Mouse (Mus musculus) hindbrain, embryonic 12.5 days (tissue): ENCODE measurements around the gene Ap1ar. TPM values are rescaled to one million over a fixed set of nuclear protein-coding genes. Genes with fewer than 3 reads are reported as not detected.

ENCODE experiments used
- ATAC-seq: fragments of 200-750 bp; cut with Nextera tagmentation; 2 replicates; pipeline ENCODE4 v1.8.0; 2017; ENCODE audit warnings: moderate TSS enrichment; ENCODE audit not compliant: low FRiP score
- H3K27ac ChIP-seq: fragments of 300-500 bp; sonication (generic); 2 replicates; pipeline ENCODE4 v1.5.1; 2016; ENCODE audit warnings: mild to moderate bottlenecking
- H3K27me3 ChIP-seq: fragments of 300-500 bp; sonication (generic); 2 replicates; pipeline ENCODE4 v1.6.1; 2016; ENCODE audit warnings: mild to moderate bottlenecking
- H3K36me3 ChIP-seq: fragments of 300-500 bp; sonication (generic); 2 replicates; pipeline ENCODE4 v1.6.1; 2016; ENCODE audit warnings: mild to moderate bottlenecking
- H3K4me1 ChIP-seq: fragments of 300-500 bp; sonication (generic); 2 replicates; pipeline ENCODE4 v1.6.1; 2016
- H3K4me2 ChIP-seq: fragments of 300-500 bp; sonication (generic); replicated peaks from 2 replicates; pipeline ENCODE4 v1.6.1; 2016; ENCODE audit warnings: mild to moderate bottlenecking
- H3K4me3 ChIP-seq: fragments of 300-500 bp; sonication (generic); 2 replicates; pipeline ENCODE4 v1.5.1; 2016; ENCODE audit warnings: mild to moderate bottlenecking
- H3K9ac ChIP-seq: fragments of 300-500 bp; sonication (generic); 2 replicates; pipeline ENCODE4 v1.6.1; 2016; ENCODE audit warnings: mild to moderate bottlenecking, moderate library complexity
- H3K9me3 ChIP-seq: fragments of 300-500 bp; sonication (generic); replicated peaks from 2 replicates; pipeline ENCODE4 v1.6.1; 2016; ENCODE audit warnings: mild to moderate bottlenecking
- WGBS: fragments of 180-500 bp; shearing (Covaris S2); methylation state at CpG from one replicate; pipeline ENCODE4 v1.1.7; 2016; 5-methylcytosine and 5-hydroxymethylcytosine counted together
- polyA plus RNA-seq: library from polyadenylated mRNA; unstranded; fragments of >200 nt; fragmentation: Nextera tagmentation; extraction: Ambion mirVana; gene quantifications from 2 replicates; pipeline ENCODE4 v1.2.1, GENCODE M21; 2016

Ap1ar gene
- polyA plus RNA-seq, 1 experiment from 2014 or later: 80.8 TPM

DNA sequence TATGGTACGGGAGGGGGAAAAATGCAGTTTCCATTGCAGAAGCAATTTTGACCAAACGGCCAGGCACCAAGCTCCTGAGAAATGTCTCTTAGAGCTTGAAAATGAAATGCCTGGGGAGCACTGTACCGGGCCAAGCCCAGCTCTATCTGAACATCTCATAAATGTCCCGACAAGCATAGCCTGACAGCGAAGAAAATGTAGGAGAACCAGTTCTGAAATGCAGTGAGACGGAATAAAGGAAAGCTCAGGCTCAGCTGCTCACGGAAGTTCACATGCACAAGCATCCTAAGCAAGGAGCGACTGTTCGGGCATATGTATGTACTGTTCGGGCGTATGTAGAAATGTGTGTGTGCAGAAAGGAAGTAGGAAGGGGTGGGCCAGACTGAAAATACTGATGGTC, 24.0 kb upstream of the Ap1ar start:
- no peak overlapping the region for H3K27ac ChIP-seq
- WGBS: 90% methylated on average over 11 of the region's 11 CpGs
- no peaks in the 10 kb centered on the region for H3K4me1 ChIP-seq
- no peaks in the 10 kb centered on the region for H3K27me3 ChIP-seq
- no peak overlapping the region for H3K4me2 ChIP-seq
- H3K36me3 ChIP-seq: no peaks in the 10 kb centered on the region
- no peak overlapping the region for H3K9ac ChIP-seq
- no peak overlapping the region for H3K4me3 ChIP-seq
- H3K9me3 ChIP-seq: 0 out of 2 replicates have a peak, but pooled peaks cover 3% of the 10 kb centered on the region
- no peak for ATAC-seq

DNA sequence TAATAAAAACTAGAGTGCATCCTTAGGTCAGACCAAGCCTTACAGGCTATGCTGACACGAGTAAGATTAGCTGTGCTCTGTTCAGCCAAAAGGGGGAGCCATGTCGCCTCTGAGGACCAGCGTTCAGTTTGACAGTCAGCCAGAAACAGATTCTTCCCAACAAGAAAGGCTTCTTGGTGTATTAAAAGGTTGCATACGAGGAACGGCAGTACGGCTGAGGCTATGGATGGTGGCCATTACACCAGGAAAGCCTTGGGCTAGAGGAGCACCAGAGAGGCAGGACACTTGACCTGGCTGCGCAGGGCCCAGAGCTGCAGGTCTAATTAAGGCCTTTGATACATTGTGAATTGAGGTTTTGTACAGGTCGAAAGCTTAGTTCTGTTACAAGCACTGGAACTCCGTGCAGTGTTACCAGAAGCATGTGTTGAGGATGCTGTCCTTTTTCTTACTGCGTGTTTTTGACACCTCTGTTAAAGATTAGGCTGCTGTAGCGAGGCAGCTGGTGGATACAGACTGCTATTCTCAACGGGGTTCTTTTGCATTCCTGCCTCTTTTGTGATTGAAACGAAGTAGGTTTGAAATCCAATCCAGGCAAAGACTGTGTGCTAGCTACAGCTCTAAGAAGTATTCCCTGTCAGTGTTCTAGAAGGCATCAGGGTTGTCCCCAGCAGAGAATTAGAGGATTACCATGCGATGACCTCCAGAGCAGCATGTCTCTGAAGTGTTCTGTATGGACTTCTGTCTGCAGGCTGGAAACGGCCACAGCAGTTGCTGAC, 16.3 kb upstream of the Ap1ar start:
- no peaks in the 10 kb centered on the region for H3K36me3 ChIP-seq
- peak; percentile 86 for ATAC-seq
- no peak overlapping the region for H3K4me3 ChIP-seq
- no peaks in the 10 kb centered on the region; the same call in 1 of the 2 replicates for H3K27me3 ChIP-seq
- H3K4me2 ChIP-seq: peak overlapping the region; percentile 28; the same call in 1 of the 2 replicates
- H3K9ac ChIP-seq: no peak overlapping the region
- no peaks in the 10 kb centered on the region for H3K9me3 ChIP-seq
- H3K27ac ChIP-seq: no peak overlapping the region
- H3K4me1 ChIP-seq: peaks cover 6% of the 10 kb centered on the region; the same call in 1 of the 2 replicates
- 16% methylated on average over 15 of the region's 15 CpGs for WGBS

DNA sequence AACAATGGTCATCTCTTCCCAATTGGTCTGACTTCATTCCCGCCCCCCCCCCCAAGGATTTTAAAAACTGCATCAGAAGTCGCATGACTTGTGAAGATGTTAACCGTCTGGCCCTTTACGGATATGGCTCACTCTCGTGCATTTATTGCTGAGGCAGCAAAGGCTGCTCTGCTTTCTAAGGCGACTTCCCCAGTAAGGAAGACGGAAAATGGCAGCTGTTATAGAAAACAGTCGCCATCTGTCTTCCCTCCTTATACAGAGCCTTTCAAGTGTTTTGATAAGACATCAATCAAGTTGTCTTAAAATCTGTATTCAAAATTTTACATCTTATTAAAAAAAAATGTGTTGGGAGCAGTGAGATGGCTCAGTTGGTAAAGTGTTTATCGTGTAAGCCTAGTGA, 15.4 kb upstream of the Ap1ar start:
- 0 out of 2 replicates have a peak, but pooled peaks have one; percentile 7 for ATAC-seq
- Histone ChIP-seq H3K4me2 (no peak overlapping the region), H3K4me1 (peaks cover 6% of the 10 kb centered on the region; the same call in 1 of the 2 replicates), H3K4me3 (no peak overlapping the region), H3K36me3 (no peaks in the 10 kb centered on the region), H3K9ac (no peak overlapping the region), H3K9me3 (no peaks in the 10 kb centered on the region), H3K27me3 (no peaks in the 10 kb centered on the region; the same call in 1 of the 2 replicates), H3K27ac (no peak overlapping the region)
- WGBS: 72% methylated on average over 9 of the region's 9 CpGs

DNA sequence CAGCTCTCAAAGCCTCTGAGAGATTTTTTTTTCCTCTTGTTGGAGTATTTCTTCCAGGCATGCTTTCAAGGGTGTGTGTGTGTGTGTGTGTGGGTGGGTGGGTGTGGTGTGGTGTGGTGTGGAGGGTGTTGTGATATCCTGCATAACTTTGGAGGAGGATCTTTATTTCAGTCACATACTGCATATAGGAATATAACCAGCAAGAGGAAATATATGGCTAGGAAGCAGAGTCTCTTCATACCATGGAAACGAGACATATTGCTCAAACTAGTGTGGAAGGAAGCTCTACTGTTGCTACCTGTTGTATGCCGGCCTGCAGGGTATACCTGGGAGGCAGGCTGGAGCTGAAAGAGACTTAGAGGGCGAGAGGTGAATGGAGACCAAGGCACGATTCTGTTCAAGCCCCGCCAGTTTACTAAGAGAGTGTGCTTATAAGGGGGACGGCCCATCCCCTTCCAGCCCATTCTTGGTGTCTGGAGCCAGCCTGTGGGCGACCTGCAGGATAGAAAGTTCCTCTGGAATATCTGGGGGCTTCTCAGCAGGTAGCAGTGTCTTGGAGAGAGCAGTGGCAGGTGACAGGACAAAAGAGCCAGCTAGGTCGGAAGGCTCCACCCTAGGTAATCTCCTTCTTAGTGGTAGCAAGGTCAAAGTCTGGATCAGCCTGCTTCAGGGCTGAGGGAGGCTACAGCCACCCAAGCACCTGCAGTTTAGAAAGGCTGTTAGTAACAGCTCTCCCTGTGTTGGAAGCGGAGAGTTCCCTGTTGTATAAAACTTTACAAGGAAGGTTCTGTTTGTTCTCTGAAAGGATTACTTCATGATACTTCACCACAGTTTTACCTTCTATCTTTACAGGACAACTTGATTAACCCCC, 13.7 kb upstream of the Ap1ar start:
- H3K27ac ChIP-seq: no peak overlapping the region
- no peak overlapping the region for H3K9ac ChIP-seq
- H3K4me3 ChIP-seq: no peak overlapping the region
- H3K36me3 ChIP-seq: no peaks in the 10 kb centered on the region
- H3K27me3 ChIP-seq: no peaks in the 10 kb centered on the region; the same call in 1 of the 2 replicates
- ATAC-seq: no peak
- WGBS: 58% methylated on average over 9 of the region's 9 CpGs
- peaks cover 6% of the 10 kb centered on the region; the same call in 1 of the 2 replicates for H3K4me1 ChIP-seq
- H3K9me3 ChIP-seq: no peaks in the 10 kb centered on the region
- H3K4me2 ChIP-seq: no peak overlapping the region

GRCm38 (mm10) chr3:127849922-127850321, 12.6 kb upstream of the Ap1ar start:
- Histone ChIP-seq H3K4me1 (peaks cover 6% of the 10 kb centered on the region; the same call in 1 of the 2 replicates), H3K36me3 (no peaks in the 10 kb centered on the region), H3K4me2 (no peak overlapping the region), H3K4me3 (no peak overlapping the region), H3K9ac (no peak overlapping the region), H3K27me3 (no peaks in the 10 kb centered on the region; the same call in 1 of the 2 replicates), H3K27ac (no peak overlapping the region), H3K9me3 (no peaks in the 10 kb centered on the region)
- no peak for ATAC-seq
- 77% methylated on average over 5 of the region's 5 CpGs for whole genome bisulfite sequencing

DNA sequence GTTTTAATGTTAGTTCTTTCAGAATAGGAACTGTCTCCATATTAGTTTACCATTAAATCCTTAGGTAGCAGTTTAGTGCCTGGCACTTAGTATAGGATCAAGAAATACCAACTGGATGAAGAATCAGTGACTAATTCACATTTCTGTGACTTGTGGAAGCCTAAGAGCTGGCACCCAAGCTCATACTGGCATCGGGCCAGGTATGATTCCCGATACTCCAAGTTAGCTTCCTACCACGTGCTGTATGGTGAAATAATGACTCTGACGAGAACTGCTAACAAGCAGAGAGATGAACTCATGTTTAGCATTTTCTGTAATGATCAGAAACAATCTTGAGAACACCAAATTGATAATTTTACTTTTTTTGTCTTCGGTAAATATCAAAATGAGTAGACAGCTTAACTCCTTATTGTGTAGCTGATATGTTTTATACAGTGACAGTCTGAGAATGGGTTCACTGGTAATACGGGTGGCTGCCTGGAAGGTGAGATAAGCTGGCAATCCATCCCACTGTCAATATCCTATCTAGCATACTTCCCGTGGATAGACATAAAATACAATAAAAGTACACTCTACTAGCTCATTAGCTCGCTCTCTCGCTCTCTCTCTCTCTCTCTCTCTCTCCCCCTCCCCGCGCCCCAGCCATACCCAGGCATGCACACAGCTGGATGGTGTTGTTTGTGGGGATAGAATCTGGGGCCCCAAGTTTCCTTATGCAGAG, 10.9 kb upstream of the Ap1ar start:
- Histone ChIP-seq H3K9ac (no peak overlapping the region), H3K4me2 (no peak overlapping the region), H3K27ac (no peak overlapping the region), H3K27me3 (no peaks in the 10 kb centered on the region; the same call in 1 of the 2 replicates), H3K4me1 (no peaks in the 10 kb centered on the region), H3K36me3 (no peaks in the 10 kb centered on the region), H3K4me3 (no peak overlapping the region), H3K9me3 (no peaks in the 10 kb centered on the region)
- no peak for ATAC-seq
- 89% methylated on average over 11 of the region's 11 CpGs for WGBS

DNA sequence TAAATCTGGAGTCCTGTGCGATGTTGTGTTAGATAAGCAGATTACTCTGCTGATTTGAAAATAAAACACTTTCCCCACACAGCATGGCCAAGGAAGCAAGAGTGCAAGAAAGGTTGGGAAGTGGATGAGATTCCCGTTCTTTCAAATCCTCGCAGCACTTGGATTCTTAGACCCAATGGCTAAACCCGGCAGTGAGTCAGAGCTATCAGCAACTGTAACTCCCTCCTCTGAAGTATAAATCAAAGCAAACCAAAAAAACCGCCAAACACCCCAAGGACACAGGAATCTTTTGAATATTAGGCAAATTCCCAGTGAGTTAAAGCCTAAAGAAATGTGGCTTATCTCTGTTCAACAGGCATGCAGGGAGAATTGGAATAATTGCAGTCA, 6.6 kb upstream of the Ap1ar start:
- Histone ChIP-seq H3K4me3 (no peak overlapping the region), H3K9ac (no peak overlapping the region), H3K9me3 (no peaks in the 10 kb centered on the region), H3K4me1 (no peaks in the 10 kb centered on the region), H3K27me3 (no peaks in the 10 kb centered on the region), H3K36me3 (no peaks in the 10 kb centered on the region), H3K4me2 (no peak overlapping the region), H3K27ac (no peak overlapping the region)
- WGBS: 82% methylated on average over 5 of the region's 5 CpGs
- ATAC-seq: no peak

DNA sequence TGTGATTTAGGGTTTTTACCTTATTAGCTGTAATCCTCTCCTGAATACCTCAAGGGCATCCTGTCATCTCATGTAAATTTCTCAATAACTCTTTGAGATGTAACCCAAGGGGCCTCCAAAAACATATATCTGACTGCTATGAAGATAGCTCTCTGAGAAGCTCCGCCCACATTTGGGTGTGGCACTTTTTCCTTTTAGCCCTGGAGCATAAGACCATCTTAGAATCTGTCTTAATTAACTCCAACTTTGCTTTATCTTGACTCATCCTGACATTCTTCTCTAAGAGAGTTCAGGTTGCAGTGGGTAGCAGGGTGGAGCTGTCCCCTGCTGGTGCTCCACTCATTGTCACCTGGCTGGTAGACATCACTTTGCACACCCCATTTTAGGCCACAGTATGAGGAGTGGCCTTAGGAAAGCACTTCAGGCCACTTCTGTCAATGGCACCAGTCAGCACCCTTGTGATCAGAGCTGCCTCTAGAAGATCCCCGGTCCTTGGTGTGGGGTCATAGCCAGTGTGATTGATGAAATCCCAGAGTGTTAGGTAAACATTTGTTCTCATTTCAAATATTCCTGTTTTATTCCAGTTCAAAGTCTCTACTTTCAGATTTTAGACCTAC, 6.1 kb upstream of the Ap1ar start:
- H3K4me1 ChIP-seq: no peaks in the 10 kb centered on the region
- H3K9ac ChIP-seq: no peak overlapping the region
- 82% methylated on average over 2 of the region's 2 CpGs for WGBS
- no peaks in the 10 kb centered on the region for H3K36me3 ChIP-seq
- H3K4me3 ChIP-seq: no peak overlapping the region
- no peak overlapping the region for H3K27ac ChIP-seq
- ATAC-seq: no peak
- no peaks in the 10 kb centered on the region for H3K9me3 ChIP-seq
- no peak overlapping the region for H3K4me2 ChIP-seq
- H3K27me3 ChIP-seq: no peaks in the 10 kb centered on the region

DNA sequence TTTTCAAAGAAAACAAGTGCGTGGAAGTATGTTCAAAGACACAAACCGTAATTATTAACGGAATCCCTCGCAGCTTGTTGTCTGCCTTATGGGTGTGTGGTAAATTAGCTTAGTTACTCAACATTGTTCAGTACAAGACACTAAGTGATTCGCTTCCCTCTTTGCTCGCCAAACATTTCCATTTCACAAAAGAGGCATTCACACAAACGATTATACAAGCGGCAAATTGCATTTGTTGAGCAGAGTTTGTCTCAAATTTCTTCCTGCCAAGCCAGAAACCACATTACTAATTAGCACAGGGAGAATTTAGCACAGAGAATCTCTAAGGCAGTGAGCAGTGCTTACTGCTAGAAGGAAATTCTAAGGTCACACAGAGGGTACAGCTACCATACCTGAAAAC, 4.6 kb upstream of the Ap1ar start:
- no peak overlapping the region for H3K27ac ChIP-seq
- no peak overlapping the region for H3K4me3 ChIP-seq
- no peaks in the 10 kb centered on the region for H3K9me3 ChIP-seq
- H3K36me3 ChIP-seq: no peaks in the 10 kb centered on the region
- 84% methylated on average over 8 of the region's 8 CpGs for WGBS
- ATAC-seq: no peak
- H3K4me1 ChIP-seq: peaks cover 2% of the 10 kb centered on the region; the same call in 1 of the 2 replicates
- H3K27me3 ChIP-seq: no peaks in the 10 kb centered on the region
- no peak overlapping the region for H3K9ac ChIP-seq
- H3K4me2 ChIP-seq: no peak overlapping the region

GRCm38 (mm10) chr3:127837972-127838644, 785 bp upstream of the Ap1ar start:
- peak overlapping the region; percentile 93 for H3K27ac ChIP-seq
- ATAC-seq: peak; percentile 35
- no peaks in the 10 kb centered on the region for H3K27me3 ChIP-seq
- peak overlapping the region; percentile 98 for H3K4me3 ChIP-seq
- 31% methylated on average over 8 of the region's 8 CpGs for WGBS
- peak overlapping the region; percentile 94 for H3K9ac ChIP-seq
- no peaks in the 10 kb centered on the region for H3K36me3 ChIP-seq
- peaks cover 21% of the 10 kb centered on the region for H3K4me1 ChIP-seq
- H3K4me2 ChIP-seq: peak overlapping the region; percentile 70
- no peaks in the 10 kb centered on the region for H3K9me3 ChIP-seq

GRCm38 (mm10) chr3:127836798-127837153, 547 bp downstream of the Ap1ar start:
- H3K4me3 ChIP-seq: peak overlapping the region; percentile 98
- peaks cover 21% of the 10 kb centered on the region for H3K4me1 ChIP-seq
- H3K9ac ChIP-seq: peak overlapping the region; percentile 94
- WGBS: under 1% methylated on average over 17 of the region's 17 CpGs
- ATAC-seq: no peak; the same call in 1 of the 2 replicates
- H3K36me3 ChIP-seq: 0 out of 2 replicates have a peak, but pooled peaks cover 6% of the 10 kb centered on the region
- H3K4me2 ChIP-seq: peak overlapping the region; percentile 70
- no peaks in the 10 kb centered on the region for H3K27me3 ChIP-seq
- peak overlapping the region; percentile 93 for H3K27ac ChIP-seq
- H3K9me3 ChIP-seq: no peaks in the 10 kb centered on the region
